Mouse (Mus musculus) urinary bladder, postnatal 4 days (tissue): Measurements from ENCODE around the gene Tmem256.

Experiments
- DNase-seq, 2 experiments: peaks; one replicate each; pipeline ENCODE4 v3.0.0; 2021 to 2022; ENCODE audit warnings: low spot score in 2 of 2

Tmem256 gene

GRCm38 (mm10) chr11:69883527-69884151 lies 45.3 kb downstream of the Tmem256 start:
- no peak for DNase-seq

- no peak for DNase-seq
Measured at GRCm38 (mm10) chr11:69884240-69884639, 45.9 kb downstream of the Tmem256 start.

DNA sequence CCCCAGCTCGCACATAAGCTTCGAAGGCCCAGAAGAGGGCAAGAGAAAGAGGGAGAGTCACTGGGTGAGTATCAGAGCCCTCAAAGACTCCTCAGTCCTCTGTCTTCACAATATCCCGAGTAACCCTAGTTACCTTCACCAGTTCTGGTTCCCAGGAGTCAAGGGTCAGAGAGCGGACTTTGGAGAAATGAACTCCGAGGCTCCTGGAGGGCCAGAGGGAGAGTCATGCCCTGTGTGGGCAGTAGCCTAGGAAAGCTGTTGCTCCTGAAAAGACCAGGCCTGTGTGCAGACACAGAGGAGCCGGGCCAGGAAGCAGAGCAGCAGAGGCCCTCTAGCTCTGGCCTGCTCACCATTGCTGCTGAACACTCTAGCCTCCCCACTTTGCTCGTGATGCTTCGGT lies 46.3 kb downstream of the Tmem256 start:
- no peak for DNase-seq

- DNase-seq, result no peak
Measured at GRCm38 (mm10) chr11:69886907-69887635, 48.8 kb downstream of the Tmem256 start.
